Mouse (Mus musculus) cerebellum, adult 18-20 months (tissue): ENCODE measurements around the gene Pparg.
A peak's percentile ranks its signal among the peaks of the same experiment; 100 is the strongest.

Experiments used
- DNase-seq, 2 experiments: peaks; one replicate each; pipeline ENCODE4 v3.0.0; 2021

Gene Pparg

DNA sequence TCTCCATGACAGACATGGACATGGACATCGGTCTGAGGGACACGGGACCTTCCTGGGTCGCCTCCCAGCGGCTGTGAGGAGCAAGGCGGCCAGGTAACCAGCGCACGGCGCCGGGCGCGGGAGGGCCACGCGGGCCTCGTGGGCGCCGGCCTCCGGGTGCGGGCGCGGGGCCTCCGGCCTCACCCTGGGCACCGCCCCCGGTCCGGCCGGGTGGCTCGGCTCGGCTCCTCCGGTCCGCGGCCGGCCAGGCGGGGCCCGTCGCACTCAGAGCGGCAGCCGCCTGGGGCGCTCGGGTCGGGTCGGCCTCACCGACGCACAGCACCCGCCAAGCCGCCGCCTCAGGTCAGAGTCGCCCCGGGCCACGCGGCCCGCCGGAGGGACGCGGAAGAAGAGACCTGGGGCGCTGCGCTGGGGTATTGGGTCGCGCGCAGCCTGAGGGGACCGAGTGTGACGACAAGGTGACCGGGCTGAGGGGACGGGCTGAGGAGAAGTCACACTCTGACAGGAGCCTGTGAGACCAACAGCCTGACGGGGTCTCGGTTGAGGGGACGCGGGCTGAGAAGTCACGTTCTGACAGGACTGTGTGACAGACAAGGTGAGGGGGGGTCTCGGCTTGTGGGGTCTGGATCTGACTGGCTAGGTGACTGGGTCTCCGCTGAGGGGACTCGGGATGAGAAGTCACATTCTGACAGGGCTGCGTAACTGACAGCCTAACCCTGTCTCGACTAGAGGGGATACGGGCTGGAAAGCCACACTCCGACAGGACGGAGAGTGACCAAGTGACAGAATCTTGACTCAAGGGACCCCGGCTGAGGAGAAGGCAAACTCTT is at the start of gene Pparg:
Gene Pparg (plus strand): TSS at position 176 of the 830 bp plus-strand sequence.
- peak; percentile 61 to 65 for DNase-seq

DNA sequence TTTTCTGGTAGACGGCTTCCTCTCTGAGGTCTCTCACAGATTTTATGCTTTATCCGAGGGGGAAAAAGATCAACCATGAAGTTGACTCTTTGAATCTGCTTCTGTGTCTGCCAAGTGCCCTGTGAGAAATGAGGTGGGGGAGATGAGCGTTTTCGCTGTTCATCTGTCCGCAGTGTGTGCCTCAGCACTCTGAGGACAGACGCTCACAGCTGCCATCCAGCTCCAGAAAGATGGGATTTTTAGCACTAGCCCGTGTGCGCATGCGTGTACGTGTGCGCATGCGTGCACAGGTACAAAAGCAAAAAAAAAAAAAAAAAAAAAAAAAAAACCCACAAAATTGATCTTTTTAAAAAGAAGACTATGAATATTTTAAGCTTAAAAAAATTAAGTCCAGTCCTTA is 48.0 kb upstream of the Pparg start:
- DNase-seq = peak; percentile 32 to 67

DNA sequence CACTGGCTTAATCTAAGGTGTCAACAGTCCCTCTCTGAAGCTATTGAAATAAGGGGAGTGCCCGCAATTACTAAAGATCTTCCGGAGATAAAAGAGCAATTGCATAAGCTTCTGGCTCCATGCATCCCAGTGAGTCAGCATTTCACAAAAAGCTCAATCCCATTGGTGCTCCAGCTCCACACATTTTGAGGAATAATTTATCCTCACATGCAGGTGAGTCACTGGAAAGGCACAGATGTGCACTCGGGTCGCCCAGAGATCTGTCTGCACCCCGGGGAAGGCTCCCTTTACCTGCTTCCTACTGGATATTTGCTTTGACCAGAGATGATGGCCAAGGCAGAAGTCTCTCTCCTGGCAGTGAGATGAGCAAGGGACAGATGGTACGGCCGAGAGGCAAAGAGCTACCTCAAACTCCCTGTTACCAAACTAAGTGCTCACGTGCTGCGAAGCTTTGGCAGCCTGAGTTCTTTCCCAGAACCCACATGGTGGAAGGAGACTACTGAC is 47.5 kb upstream of the Pparg start:
- peak; percentile 77 to 81 for DNase-seq

- DNase-seq = peak in 1 of 2 experiments; percentile 18
Observed at GRCm38 (mm10) chr6:115313910-115314309, 46.8 kb upstream of the Pparg start.

- no peak for DNase-seq
Observed at GRCm38 (mm10) chr6:115315770-115316169, 45.0 kb upstream of the Pparg start.

- no peak for DNase-seq
Observed at GRCm38 (mm10) chr6:115316811-115317221, 43.9 kb upstream of the Pparg start.

GRCm38 (mm10) chr6:115318811-115319210 is 41.9 kb upstream of the Pparg start:
- no peak for DNase-seq

DNA sequence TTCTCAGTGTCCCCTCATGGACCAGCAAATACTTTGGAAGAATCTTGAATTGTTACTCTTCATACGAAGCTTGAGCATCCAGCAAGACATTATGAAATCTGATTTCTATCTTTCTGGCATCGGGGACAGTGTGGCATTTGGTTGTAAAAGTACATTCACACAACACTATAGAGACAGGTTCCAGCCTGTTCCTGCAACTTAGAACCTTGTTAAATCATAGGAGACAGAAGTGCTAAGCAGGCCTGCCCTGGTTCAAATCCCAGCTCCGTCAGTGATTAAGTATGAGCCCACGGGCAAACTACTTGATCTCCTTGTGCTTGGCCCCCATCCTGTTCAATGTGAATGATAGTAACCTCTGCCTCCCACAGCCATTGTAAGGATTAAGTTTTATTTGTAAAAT is 41.1 kb upstream of the Pparg start:
- no peak for DNase-seq

DNA sequence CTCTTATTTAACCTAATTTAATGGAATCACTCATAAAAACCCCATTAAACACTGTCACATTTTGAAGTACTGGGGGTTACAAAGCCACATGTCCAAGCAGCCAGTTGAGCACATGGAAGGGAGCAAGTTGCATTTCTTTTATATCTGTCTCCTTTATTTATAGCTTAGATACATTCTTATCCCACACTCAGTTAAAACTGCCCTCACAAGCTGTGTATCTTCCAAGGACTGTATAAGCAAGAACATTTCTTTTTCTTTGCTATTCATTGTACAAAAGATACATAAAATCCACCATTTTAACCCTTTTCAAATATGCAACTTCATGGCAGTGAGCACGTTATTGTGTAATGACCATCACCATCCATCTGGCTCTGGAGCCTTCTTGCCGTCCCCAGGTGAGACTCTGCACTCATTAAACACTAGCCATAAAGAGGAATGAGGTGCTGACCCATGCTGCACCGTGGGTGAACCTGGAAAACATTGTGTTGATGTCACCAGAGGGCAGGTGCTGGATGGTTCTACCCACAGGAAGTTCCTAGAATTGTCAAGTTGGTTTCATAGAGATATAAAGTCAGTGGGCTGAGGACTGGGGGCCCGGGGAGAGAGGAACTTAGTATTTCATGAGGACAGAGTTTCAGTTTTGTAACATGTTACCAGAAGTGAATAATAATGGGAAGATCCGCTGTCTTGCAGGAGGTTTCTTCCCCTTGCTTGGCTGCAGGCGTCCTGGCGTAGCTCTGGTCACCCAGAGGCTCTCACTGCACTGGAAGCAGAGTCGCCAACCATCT is 39.6 kb upstream of the Pparg start:
- DNase-seq = no peak

DNA sequence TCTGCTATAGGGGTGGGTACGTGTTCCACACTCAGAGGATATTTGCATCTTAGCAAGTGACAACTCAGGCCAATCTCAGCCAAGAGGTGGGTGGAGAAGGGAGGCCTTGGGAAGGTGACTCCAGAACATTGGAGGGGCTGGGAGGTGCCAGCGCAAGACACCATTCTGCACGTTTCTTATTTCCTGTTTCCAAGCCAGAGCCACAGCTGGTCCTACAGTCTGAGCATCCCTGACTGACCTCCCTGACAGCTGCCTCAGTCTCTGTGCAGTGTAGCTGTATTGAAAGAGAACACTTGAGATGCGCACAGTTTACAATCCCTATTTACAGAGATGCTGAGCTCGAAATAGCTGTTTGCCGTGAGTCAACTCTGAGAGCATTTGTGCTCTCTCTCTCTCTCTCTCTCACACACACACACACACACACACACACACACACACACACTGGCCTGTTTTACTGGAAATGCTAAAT is 38.8 kb upstream of the Pparg start:
- DNase-seq = no peak

GRCm38 (mm10) chr6:115322956-115323355 is 37.8 kb upstream of the Pparg start:
- DNase-seq = no peak

- DNase-seq = no peak
Observed at GRCm38 (mm10) chr6:115330964-115331363, 29.8 kb upstream of the Pparg start.

GRCm38 (mm10) chr6:115333099-115333694 is 27.6 kb upstream of the Pparg start:
- DNase-seq = no peak

DNA sequence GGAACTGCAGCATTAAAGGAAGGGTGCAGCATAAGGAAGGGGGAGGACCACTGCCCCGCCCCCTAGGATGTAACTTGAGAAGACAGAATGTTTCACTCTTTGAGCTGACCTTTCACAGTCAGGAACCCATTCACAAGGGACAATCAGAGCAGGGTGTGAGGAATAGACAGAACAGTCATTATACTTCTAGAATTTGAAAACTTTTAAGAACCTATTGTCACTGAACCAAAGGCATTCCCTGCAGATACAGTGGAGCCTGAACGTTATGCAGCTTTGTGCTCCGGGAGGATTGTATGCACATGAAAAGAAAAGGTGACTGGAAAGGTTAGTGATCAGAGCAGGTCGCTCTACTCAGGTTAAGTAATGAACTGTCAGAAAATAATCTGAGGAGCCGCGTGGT is 25.2 kb upstream of the Pparg start:
- no peak for DNase-seq

- no peak for DNase-seq
Observed at GRCm38 (mm10) chr6:115340084-115340483, 20.7 kb upstream of the Pparg start.

GRCm38 (mm10) chr6:115343096-115343495 is 17.7 kb upstream of the Pparg start:
- no peak for DNase-seq

- DNase-seq = no peak
Observed at GRCm38 (mm10) chr6:115343570-115343969, 17.2 kb upstream of the Pparg start.

DNA sequence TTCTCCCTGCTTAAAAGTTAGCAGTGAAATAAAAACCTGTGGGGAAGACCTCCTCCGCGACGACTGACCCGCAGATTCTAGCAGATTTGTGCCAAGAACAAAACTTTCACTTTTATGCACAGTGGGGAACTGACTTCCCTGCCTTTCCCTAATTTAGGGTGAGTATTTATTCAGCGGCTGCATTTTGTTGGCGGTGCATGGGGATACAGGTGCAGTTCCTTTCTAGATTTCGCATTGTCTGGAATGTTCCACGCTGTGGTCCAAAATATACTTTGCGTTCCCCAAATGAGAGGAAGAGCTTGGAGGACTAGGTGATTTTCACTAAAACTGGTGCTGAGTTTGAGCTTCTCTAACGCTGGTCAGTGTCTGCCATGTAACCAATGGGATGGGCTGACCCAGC is 16.6 kb upstream of the Pparg start:
- no peak for DNase-seq

- no peak for DNase-seq
Observed at GRCm38 (mm10) chr6:115344513-115344912, 16.2 kb upstream of the Pparg start.

DNA sequence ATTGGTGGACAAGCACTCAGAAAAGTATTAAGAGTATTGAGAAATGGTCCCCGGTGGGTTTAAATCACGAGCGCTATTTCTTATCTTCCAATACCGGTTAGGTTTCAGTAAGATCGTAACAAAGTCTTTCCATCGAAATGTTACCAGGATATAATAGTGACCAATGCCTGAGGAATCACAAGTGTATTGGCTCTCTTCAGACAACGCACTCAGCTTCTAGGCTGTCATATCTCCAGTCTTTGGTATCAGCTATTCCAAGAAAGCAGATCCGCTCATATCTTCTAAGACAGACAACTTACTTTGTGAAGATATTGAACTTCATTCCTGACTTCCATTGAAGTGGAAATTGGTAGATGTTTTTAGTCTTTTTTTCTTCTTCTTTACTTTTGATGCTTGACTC is 15.7 kb upstream of the Pparg start:
- no peak for DNase-seq

DNA sequence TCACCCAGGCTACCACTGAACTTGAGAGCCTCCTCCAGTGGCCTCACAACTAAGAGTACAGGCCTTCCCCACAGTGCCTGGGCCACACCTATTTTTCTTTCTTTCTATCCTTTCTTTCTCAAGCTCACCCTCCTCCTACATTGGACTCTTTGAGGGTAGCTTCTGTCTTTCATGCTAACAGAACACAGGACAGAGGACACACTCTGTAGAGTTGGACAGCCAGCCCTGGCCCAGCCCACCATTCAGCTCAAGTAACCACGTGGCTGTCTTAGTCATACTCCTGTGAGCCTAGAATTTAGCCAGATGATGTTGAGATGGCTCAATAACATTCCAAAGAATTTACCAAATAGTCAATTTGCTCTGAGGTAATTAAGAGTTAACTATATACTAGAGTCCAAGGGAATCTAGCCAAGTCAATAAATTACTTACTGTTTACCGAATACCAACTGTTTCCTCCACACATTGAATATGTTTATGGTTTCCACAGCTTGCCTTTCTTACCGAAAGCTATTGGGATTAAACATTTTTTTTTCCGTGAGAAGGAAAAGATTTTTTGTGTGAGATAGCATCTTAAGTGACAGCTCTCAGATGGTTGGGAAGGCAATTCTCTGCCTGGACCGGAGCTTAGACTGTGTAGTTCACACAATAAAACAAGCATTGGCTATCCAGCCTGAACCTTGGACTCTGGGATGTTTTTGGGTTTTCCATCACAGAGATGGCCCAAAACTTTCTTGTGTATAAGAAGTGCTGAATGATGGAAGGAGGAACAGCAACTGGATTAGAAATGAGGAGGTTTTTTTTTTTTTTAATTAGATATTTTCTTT is 10.9 kb upstream of the Pparg start:
- DNase-seq = no peak
